Mouse (Mus musculus): Measurements from ENCODE around the gene Capn1. TPM values are rescaled to one million over a fixed set of nuclear protein-coding genes. Genes with fewer than 3 reads are reported as not detected.

Gene Capn1
- 100 to 1,000 TPM in 1 of 2 experiments, 10 to 100 TPM in 1; 97.9 to 103 TPM for total RNA-seq (2023)

GRCm38 (mm10) chr19:6015511-6016315 is at the start of gene Capn1:
Gene Capn1 (minus strand): TSS chr19:6015897.

GRCm38 (mm10) chr19:6061021-6061533 is 45.4 kb upstream of the Capn1 start, which contains the start of gene Znhit2:
Gene Znhit2 (plus strand): TSS chr19:6061192.

GRCm38 (mm10) chr19:6057313-6058096 is 41.8 kb upstream of the Capn1 start, which contains the start of the genes Mrpl49 and Fau:
Gene Mrpl49 (minus strand): TSS chr19:6057785.
Gene Fau (plus strand): TSS chr19:6057844.

GRCm38 (mm10) chr19:6046294-6047153 is 30.8 kb upstream of the Capn1 start, which contains the start of gene Syvn1:
Gene Syvn1 (plus strand): TSS chr19:6046576.

GRCm38 (mm10) chr19:5986043-5986442 is 29.7 kb downstream of the Capn1 start, which contains the start of gene Slc22a20:
Gene Slc22a20 (minus strand): TSS chr19:5986143.

GRCm38 (mm10) chr19:5963883-5964562 is 51.7 kb downstream of the Capn1 start, which contains the start of gene Pola2:
Gene Pola2 (minus strand): TSS chr19:5964202.

Other genes with a start within 250 kb of the Capn1 start
- 10 to 100 TPM; 84.0 to 96.8 TPM for gene Scyl1, start 244.5 kb downstream of the Capn1 start, total RNA-seq (2023)
- gene Frmd8, start 140.6 kb downstream of the Capn1 start, total RNA-seq (2023): 10 to 100 TPM; 39.6 to 41.7 TPM
- 10 to 100 TPM; 21.2 to 26.6 TPM for gene Slc25a45, start 138.1 kb downstream of the Capn1 start, total RNA-seq (2023)
- gene Tigd3, start 121.7 kb downstream of the Capn1 start, total RNA-seq (2023): 1 to 10 TPM; 3.4 to 4.2 TPM
- 100 to 1,000 TPM; 171 to 191 TPM for gene Dpf2, start 102.9 kb downstream of the Capn1 start, total RNA-seq (2023)
- gene Cdc42ep2, start 91.1 kb downstream of the Capn1 start, total RNA-seq (2023): not detected
- gene Pola2, start 51.7 kb downstream of the Capn1 start, total RNA-seq (2023): 10 to 100 TPM; 77.0 to 78.2 TPM
- not detected for gene Slc22a20, start 29.8 kb downstream of the Capn1 start, total RNA-seq (2023)
- 100 to 1,000 TPM; 205 to 221 TPM for gene Syvn1, start 30.7 kb upstream of the Capn1 start, total RNA-seq (2023)
- 10 to 100 TPM; 24.4 to 30.4 TPM for gene Mrpl49, start 41.9 kb upstream of the Capn1 start, total RNA-seq (2023)
- gene Fau, start 41.9 kb upstream of the Capn1 start, total RNA-seq (2023): 1,000 to 10,000 TPM; 3,281 to 3,326 TPM
- 10 to 100 TPM; 11.5 to 17.8 TPM for gene Znhit2, start 45.3 kb upstream of the Capn1 start, total RNA-seq (2023)
- gene Tm7sf2, start 52.5 kb upstream of the Capn1 start, total RNA-seq (2023): 10 to 100 TPM; 11.2 to 16.4 TPM
- 100 to 1,000 TPM in 1 of 2 experiments, 10 to 100 TPM in 1; 83.4 to 105 TPM for gene Vps51, start 61.3 kb upstream of the Capn1 start, total RNA-seq (2023)
- not detected for gene Tmem262, start 64.1 kb upstream of the Capn1 start, total RNA-seq (2023)
- gene Gm28374, start 66.4 kb upstream of the Capn1 start, total RNA-seq (2023): not detected
- gene Zfpl1, start 69.1 kb upstream of the Capn1 start, total RNA-seq (2023): 10 to 100 TPM; 51.4 to 65.8 TPM
- 1 to 10 TPM; 1.6 TPM for gene Cdca5, start 69.1 kb upstream of the Capn1 start, total RNA-seq (2023)
- not detected for gene AC131692.1, start 78.5 kb upstream of the Capn1 start, total RNA-seq (2023)
- gene Naaladl1, start 89.9 kb upstream of the Capn1 start, total RNA-seq (2023): not detected
- gene Sac3d1, start 102.8 kb upstream of the Capn1 start, total RNA-seq (2023): 1 to 10 TPM; 8.8 to 10.0 TPM
- gene Snx15, start 112.4 kb upstream of the Capn1 start, total RNA-seq (2023): 10 to 100 TPM; 41.1 to 46.7 TPM
- not detected for gene Batf2, start 125.1 kb upstream of the Capn1 start, total RNA-seq (2023)
- 10 to 100 TPM; 31.4 to 32.2 TPM for gene Arl2, start 125.7 kb upstream of the Capn1 start, total RNA-seq (2023)
- not detected for gene Majin, start 168.5 kb upstream of the Capn1 start, total RNA-seq (2023)
- gene Gpha2, start 210.5 kb upstream of the Capn1 start, total RNA-seq (2023): not detected
- gene Ppp2r5b, start 220.0 kb upstream of the Capn1 start, total RNA-seq (2023): 10 to 100 TPM; 25.7 to 33.0 TPM
- gene Atg2a, start 225.8 kb upstream of the Capn1 start, total RNA-seq (2023): 100 to 1,000 TPM; 105 to 123 TPM